Mouse (Mus musculus): ENCODE data around the gene Foxp1. TPM values are rescaled to one million over a fixed set of nuclear protein-coding genes. Genes with fewer than 3 reads are reported as not detected.

Gene Foxp1
- polyA plus RNA-seq, 1 experiment from 2014 or later = 91.9 TPM

GRCm38 (mm10) chr6:99117411-99117810 is 405.1 kb downstream of the Foxp1 start:
- no peak overlapping the region for H3K4me3 ChIP-seq (ENCODE audit: low read depth, low read length)
- H3K4me1 ChIP-seq (replicated peaks; ENCODE audit: control insufficient read depth, insufficient read depth, low read length) = no peaks in the 10 kb centered on the region
- no peaks in the 10 kb centered on the region for H3K36me3 ChIP-seq (ENCODE audit: control insufficient read depth, insufficient read depth, low read length)
- no peak overlapping the region for H3K27ac ChIP-seq (ENCODE audit: low read depth, low read length)
- no peak overlapping the region for H3K4me2 ChIP-seq (replicated peaks; ENCODE audit: low read depth, low read length)
- WGBS = 86% methylated on average over 1 of the region's 1 CpGs
- no peaks in the 10 kb centered on the region for H3K27me3 ChIP-seq (ENCODE audit: control insufficient read depth, insufficient read depth, low read length)
- no peak for DNase-seq (ENCODE audit: low spot score)
- H3K9me3 ChIP-seq (ENCODE audit: control insufficient read depth, low read length) = no peaks in the 10 kb centered on the region
- no peak for ATAC-seq (ENCODE audit: low FRiP score)
- H3K9ac ChIP-seq (ENCODE audit: low read depth, low read length) = no peak overlapping the region

- no peaks in the 10 kb centered on the region for H3K36me3 ChIP-seq (ENCODE audit: control insufficient read depth, insufficient read depth, low read length)
- 73% methylated on average over 4 of the region's 4 CpGs for WGBS
- H3K27ac ChIP-seq (ENCODE audit: low read depth, low read length) = no peak overlapping the region
- no peaks in the 10 kb centered on the region for H3K27me3 ChIP-seq (ENCODE audit: control insufficient read depth, insufficient read depth, low read length)
- H3K4me1 ChIP-seq (replicated peaks; ENCODE audit: control insufficient read depth, insufficient read depth, low read length) = no peaks in the 10 kb centered on the region
- DNase-seq (ENCODE audit: low spot score) = no peak
- no peak overlapping the region for H3K4me2 ChIP-seq (replicated peaks; ENCODE audit: low read depth, low read length)
- H3K9me3 ChIP-seq (ENCODE audit: control insufficient read depth, low read length) = no peaks in the 10 kb centered on the region
- H3K4me3 ChIP-seq (ENCODE audit: low read depth, low read length) = no peak overlapping the region
- ATAC-seq (ENCODE audit: low FRiP score) = no peak
- H3K9ac ChIP-seq (ENCODE audit: low read depth, low read length) = no peak overlapping the region
Observed at GRCm38 (mm10) chr6:99111856-99112255, 410.7 kb downstream of the Foxp1 start.

- DNase-seq (ENCODE audit: low spot score) (no peak), ATAC-seq (ENCODE audit: low FRiP score) (no peak)
- Histone ChIP-seq H3K4me2 (replicated peaks; ENCODE audit: low read depth, low read length) (no peak overlapping the region), H3K4me1 (replicated peaks; ENCODE audit: control insufficient read depth, insufficient read depth, low read length) (no peaks in the 10 kb centered on the region), H3K27ac (ENCODE audit: low read depth, low read length) (no peak overlapping the region), H3K4me3 (ENCODE audit: low read depth, low read length) (no peak overlapping the region), H3K9ac (ENCODE audit: low read depth, low read length) (no peak overlapping the region), H3K9me3 (ENCODE audit: control insufficient read depth, low read length) (no peaks in the 10 kb centered on the region), H3K36me3 (ENCODE audit: control insufficient read depth, insufficient read depth, low read length) (no peaks in the 10 kb centered on the region), H3K27me3 (ENCODE audit: control insufficient read depth, insufficient read depth, low read length) (no peaks in the 10 kb centered on the region)
- WGBS = 93% methylated on average over 4 of the region's 4 CpGs
Observed at GRCm38 (mm10) chr6:99108417-99108816, 414.1 kb downstream of the Foxp1 start.

- WGBS = 91% methylated on average over 6 of the region's 6 CpGs
- H3K9ac ChIP-seq (ENCODE audit: low read depth, low read length) = no peak overlapping the region
Observed at GRCm38 (mm10) chr6:99107674-99108073, 414.8 kb downstream of the Foxp1 start.

GRCm38 (mm10) chr6:99107081-99107482 is 415.4 kb downstream of the Foxp1 start:
- H3K9me3 ChIP-seq (ENCODE audit: control insufficient read depth, low read length) = no peaks in the 10 kb centered on the region
- H3K9ac ChIP-seq (ENCODE audit: low read depth, low read length) = no peak overlapping the region
- 83% methylated on average over 6 of the region's 6 CpGs for WGBS
- no peak overlapping the region for H3K27ac ChIP-seq (ENCODE audit: low read depth, low read length)
- H3K4me2 ChIP-seq (replicated peaks; ENCODE audit: low read depth, low read length) = no peak overlapping the region
- no peak overlapping the region for H3K4me3 ChIP-seq (ENCODE audit: low read depth, low read length)
- no peaks in the 10 kb centered on the region for H3K36me3 ChIP-seq (ENCODE audit: control insufficient read depth, insufficient read depth, low read length)
- no peaks in the 10 kb centered on the region for H3K4me1 ChIP-seq (replicated peaks; ENCODE audit: control insufficient read depth, insufficient read depth, low read length)
- no peaks in the 10 kb centered on the region for H3K27me3 ChIP-seq (ENCODE audit: control insufficient read depth, insufficient read depth, low read length)
- ATAC-seq (ENCODE audit: low FRiP score) = no peak
- no peak for DNase-seq (ENCODE audit: low spot score)

More at GRCm38 (mm10) chr6:99107674-99108073, 414.8 kb downstream of the Foxp1 start:
- no peaks in the 10 kb centered on the region for H3K4me1 ChIP-seq (replicated peaks; ENCODE audit: control insufficient read depth, insufficient read depth, low read length)
- no peaks in the 10 kb centered on the region for H3K9me3 ChIP-seq (ENCODE audit: control insufficient read depth, low read length)
- no peak overlapping the region for H3K4me2 ChIP-seq (replicated peaks; ENCODE audit: low read depth, low read length)
- ATAC-seq (ENCODE audit: low FRiP score) (no peak), DNase-seq (ENCODE audit: low spot score) (no peak)
- H3K27ac ChIP-seq (ENCODE audit: low read depth, low read length) = no peak overlapping the region
- H3K36me3 ChIP-seq (ENCODE audit: control insufficient read depth, insufficient read depth, low read length) = no peaks in the 10 kb centered on the region
- no peaks in the 10 kb centered on the region for H3K27me3 ChIP-seq (ENCODE audit: control insufficient read depth, insufficient read depth, low read length)
- no peak overlapping the region for H3K4me3 ChIP-seq (ENCODE audit: low read depth, low read length)

GRCm38 (mm10) chr6:99105979-99106378 is 416.5 kb downstream of the Foxp1 start:
- H3K9ac ChIP-seq (ENCODE audit: low read depth, low read length) = no peak overlapping the region
- no peak overlapping the region for H3K4me2 ChIP-seq (replicated peaks; ENCODE audit: low read depth, low read length)
- no peaks in the 10 kb centered on the region for H3K36me3 ChIP-seq (ENCODE audit: control insufficient read depth, insufficient read depth, low read length)
- H3K27ac ChIP-seq (ENCODE audit: low read depth, low read length) = no peak overlapping the region
- no peak for DNase-seq (ENCODE audit: low spot score)
- H3K27me3 ChIP-seq (ENCODE audit: control insufficient read depth, insufficient read depth, low read length) = no peaks in the 10 kb centered on the region
- no peaks in the 10 kb centered on the region for H3K4me1 ChIP-seq (replicated peaks; ENCODE audit: control insufficient read depth, insufficient read depth, low read length)
- H3K9me3 ChIP-seq (ENCODE audit: control insufficient read depth, low read length) = no peaks in the 10 kb centered on the region
- no peak for ATAC-seq (ENCODE audit: low FRiP score)
- WGBS = 86% methylated on average over 4 of the region's 4 CpGs
- H3K4me3 ChIP-seq (ENCODE audit: low read depth, low read length) = no peak overlapping the region

GRCm38 (mm10) chr6:99104446-99104845 is 418.1 kb downstream of the Foxp1 start:
- Histone ChIP-seq H3K4me3 (ENCODE audit: low read depth, low read length) (no peak overlapping the region), H3K27me3 (ENCODE audit: control insufficient read depth, insufficient read depth, low read length) (no peaks in the 10 kb centered on the region), H3K27ac (ENCODE audit: low read depth, low read length) (no peak overlapping the region), H3K4me2 (replicated peaks; ENCODE audit: low read depth, low read length) (no peak overlapping the region), H3K36me3 (ENCODE audit: control insufficient read depth, insufficient read depth, low read length) (no peaks in the 10 kb centered on the region), H3K9me3 (ENCODE audit: control insufficient read depth, low read length) (no peaks in the 10 kb centered on the region), H3K9ac (ENCODE audit: low read depth, low read length) (no peak overlapping the region), H3K4me1 (replicated peaks; ENCODE audit: control insufficient read depth, insufficient read depth, low read length) (no peaks in the 10 kb centered on the region)
- ATAC-seq (ENCODE audit: low FRiP score) (no peak), DNase-seq (ENCODE audit: low spot score) (no peak)
- 75% methylated on average over 7 of the region's 7 CpGs for WGBS

GRCm38 (mm10) chr6:99103911-99104310 is 418.6 kb downstream of the Foxp1 start:
- Histone ChIP-seq H3K4me2 (replicated peaks; ENCODE audit: low read depth, low read length) (no peak overlapping the region), H3K4me1 (replicated peaks; ENCODE audit: control insufficient read depth, insufficient read depth, low read length) (no peaks in the 10 kb centered on the region), H3K27ac (ENCODE audit: low read depth, low read length) (no peak overlapping the region), H3K36me3 (ENCODE audit: control insufficient read depth, insufficient read depth, low read length) (no peaks in the 10 kb centered on the region), H3K4me3 (ENCODE audit: low read depth, low read length) (no peak overlapping the region), H3K9me3 (ENCODE audit: control insufficient read depth, low read length) (no peaks in the 10 kb centered on the region), H3K27me3 (ENCODE audit: control insufficient read depth, insufficient read depth, low read length) (no peaks in the 10 kb centered on the region), H3K9ac (ENCODE audit: low read depth, low read length) (no peak overlapping the region)
- DNase-seq (ENCODE audit: low spot score) = no peak
- 45% methylated on average over 3 of the region's 3 CpGs for WGBS
- ATAC-seq (ENCODE audit: low FRiP score) = no peak

- H3K27ac ChIP-seq (ENCODE audit: low read depth, low read length) = no peak overlapping the region
- no peaks in the 10 kb centered on the region for H3K4me1 ChIP-seq (replicated peaks; ENCODE audit: control insufficient read depth, insufficient read depth, low read length)
- H3K27me3 ChIP-seq (ENCODE audit: control insufficient read depth, insufficient read depth, low read length) = no peaks in the 10 kb centered on the region
- H3K4me2 ChIP-seq (replicated peaks; ENCODE audit: low read depth, low read length) = no peak overlapping the region
- ATAC-seq (ENCODE audit: low FRiP score) (no peak), DNase-seq (ENCODE audit: low spot score) (peak; percentile 27)
- H3K9me3 ChIP-seq (ENCODE audit: control insufficient read depth, low read length) = no peaks in the 10 kb centered on the region
- no peak overlapping the region for H3K4me3 ChIP-seq (ENCODE audit: low read depth, low read length)
- 5% methylated on average over 6 of the region's 6 CpGs for WGBS
- H3K36me3 ChIP-seq (ENCODE audit: control insufficient read depth, insufficient read depth, low read length) = no peaks in the 10 kb centered on the region
- H3K9ac ChIP-seq (ENCODE audit: low read depth, low read length) = no peak overlapping the region
Observed at GRCm38 (mm10) chr6:99101489-99101908, 421.0 kb downstream of the Foxp1 start.

Measured in hindbrain, embryonic 11.5 days (tissue).